Mouse (Mus musculus) kidney, postnatal 0 days (tissue): ENCODE data around the gene Kcna4. TPM values are rescaled to one million over a fixed set of nuclear protein-coding genes. Genes with fewer than 3 reads are reported as not detected.

Experiments
- ATAC-seq: fragments of 200-750 bp; cut with Nextera tagmentation; replicated peaks from 2 replicates; pipeline ENCODE4 v1.8.0; 2017; ENCODE audit warnings: low read depth, moderate number of reproducible peaks, moderate TSS enrichment, moderate library complexity; ENCODE audit not compliant: low FRiP score
- DNase-seq: peaks from one replicate; pipeline ENCODE4 v3.0.0-alpha.2; 2016; ENCODE audit warnings: low spot score
- H3K27ac ChIP-seq: fragments of 300-500 bp; sonication (generic); 2 replicates; pipeline ENCODE4 v1.5.1; 2014; ENCODE audit warnings: mild to moderate bottlenecking
- H3K27me3 ChIP-seq: fragments of 300-500 bp; sonication (generic); 2 replicates; pipeline ENCODE4 v1.6.1; 2014; ENCODE audit warnings: low read length, mixed read lengths; ENCODE audit not compliant: insufficient read depth
- H3K36me3 ChIP-seq: fragments of 300-500 bp; sonication (generic); 2 replicates; pipeline ENCODE4 v1.6.1; 2014; ENCODE audit warnings: low read length, mixed read lengths; ENCODE audit not compliant: insufficient read depth
- H3K4me1 ChIP-seq: fragments of 300-500 bp; sonication (generic); replicated peaks from 2 replicates; pipeline ENCODE4 v1.6.1; 2014; ENCODE audit warnings: antibody characterized with exemption, low read length, mixed read lengths; ENCODE audit not compliant: insufficient read depth
- H3K4me2 ChIP-seq: fragments of 300-500 bp; sonication (generic); 2 replicates; pipeline ENCODE4 v1.6.1; 2014; ENCODE audit warnings: mild to moderate bottlenecking, low read length, moderate library complexity, mixed read lengths
- H3K4me3 ChIP-seq: fragments of 300-500 bp; sonication (generic); replicated peaks from 2 replicates; pipeline ENCODE4 v1.5.1; 2014; ENCODE audit warnings: low read depth, low read length
- H3K9ac ChIP-seq: fragments of 300-500 bp; sonication (generic); 2 replicates; pipeline ENCODE4 v1.6.1; 2014; ENCODE audit warnings: low read depth, low read length
- H3K9me3 ChIP-seq: fragments of 300-500 bp; sonication (generic); replicated peaks from 2 replicates; pipeline ENCODE4 v1.6.1; 2016; ENCODE audit warnings: low read length, inconsistent platforms, mixed read lengths
- CTCF ChIP-seq: IDR thresholded peaks from 2 replicates; pipeline ENCODE4 v1.5.1; 2016; ENCODE audit warnings: antibody characterized with exemption, low read depth, mild to moderate bottlenecking, moderate library complexity
- WGBS: fragments of 180-500 bp; shearing (Covaris S2); extraction: QIAGEN DNeasy Blood & Tissue Kit; methylation state at CpG from one replicate; pipeline ENCODE4 v1.1.7; 2014; 5-methylcytosine and 5-hydroxymethylcytosine counted together
- polyA plus RNA-seq: library from polyadenylated mRNA; unstranded; fragments of >200 nt; fragmentation: Nextera tagmentation; extraction: Ambion mirVana; gene quantifications from 2 replicates; pipeline ENCODE4 v1.2.1, GENCODE M21; 2015

The Kcna4 gene
- 0.04 TPM in 1 of 2 replicates, not detected in the other for polyA plus RNA-seq

- Histone ChIP-seq H3K9ac (no peak within 1 kb of the TSS), H3K27ac (no peak within 1 kb of the TSS), H3K4me2 (peak within 1 kb of the TSS; percentile 54), H3K9me3 (no peaks in the 10 kb centered on the region), H3K4me3 (peak within 1 kb of the TSS; percentile 25), H3K36me3 (no peaks in the 10 kb centered on the region), H3K27me3 (peaks cover 8% of the 10 kb centered on the region; the same call in 1 of the 2 replicates), H3K4me1 (peaks cover 6% of the 10 kb centered on the region; the same call in 1 of the 2 replicates)
- ATAC-seq = peak; percentile 93
- peak; percentile 34 for DNase-seq
- WGBS = 4% methylated on average over 24 of the region's 24 CpGs
- TF ChIP-seq CTCF = no peak
Measured at GRCm38 (mm10) chr2:107289990-107290696, at the start of gene Kcna4. Gene Kcna4, plus strand, starts transcription at chr2:107290639.

DNA sequence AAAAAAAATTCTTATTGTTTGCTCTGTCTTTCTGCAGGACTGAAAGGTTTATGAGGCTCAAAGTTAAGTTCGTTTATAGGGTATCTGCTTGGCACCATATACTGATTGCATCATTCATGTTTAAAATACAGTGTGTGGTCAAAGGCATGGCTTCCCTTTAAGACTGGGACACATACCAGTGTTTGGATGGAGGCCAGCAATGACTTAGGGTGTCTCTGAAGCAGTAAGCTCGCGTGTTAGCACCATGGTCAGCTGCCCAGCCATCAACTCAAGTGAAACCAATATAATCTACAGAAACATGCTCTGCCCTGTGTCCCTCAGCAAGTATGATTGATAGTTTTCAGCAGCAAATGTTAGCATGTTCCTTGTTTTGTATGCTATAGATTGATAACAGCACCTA lies 32.3 kb upstream of the Kcna4 start:
- Histone ChIP-seq H3K27ac (no peak overlapping the region), H3K4me1 (no peaks in the 10 kb centered on the region), H3K9ac (no peak overlapping the region), H3K4me3 (no peak overlapping the region), H3K9me3 (no peaks in the 10 kb centered on the region), H3K36me3 (no peaks in the 10 kb centered on the region), H3K4me2 (no peak overlapping the region), H3K27me3 (no peaks in the 10 kb centered on the region)
- ATAC-seq (no peak), DNase-seq (no peak)
- no peak for TF ChIP-seq CTCF
- 62% methylated on average over 3 of the region's 3 CpGs for WGBS

GRCm38 (mm10) chr2:107266251-107266650 lies 24.2 kb upstream of the Kcna4 start:
- no peaks in the 10 kb centered on the region for H3K9me3 ChIP-seq
- no peaks in the 10 kb centered on the region for H3K4me1 ChIP-seq
- ATAC-seq (no peak), DNase-seq (no peak)
- H3K4me2 ChIP-seq = no peak overlapping the region
- WGBS = 66% methylated on average over 2 of the region's 2 CpGs
- H3K9ac ChIP-seq = no peak overlapping the region
- no peak overlapping the region for H3K4me3 ChIP-seq
- TF ChIP-seq CTCF = no peak
- H3K36me3 ChIP-seq = no peaks in the 10 kb centered on the region
- no peaks in the 10 kb centered on the region for H3K27me3 ChIP-seq
- no peak overlapping the region for H3K27ac ChIP-seq

GRCm38 (mm10) chr2:107270050-107270449 lies 20.4 kb upstream of the Kcna4 start:
- H3K4me1 ChIP-seq = no peaks in the 10 kb centered on the region
- H3K4me2 ChIP-seq = no peak overlapping the region
- H3K9ac ChIP-seq = no peak overlapping the region
- H3K27ac ChIP-seq = no peak overlapping the region
- no peaks in the 10 kb centered on the region for H3K36me3 ChIP-seq
- DNase-seq (no peak), ATAC-seq (no peak)
- no peaks in the 10 kb centered on the region for H3K9me3 ChIP-seq
- H3K27me3 ChIP-seq = no peaks in the 10 kb centered on the region
- TF ChIP-seq CTCF = no peak
- WGBS = 82% methylated on average over 3 of the region's 3 CpGs
- H3K4me3 ChIP-seq = no peak overlapping the region

DNA sequence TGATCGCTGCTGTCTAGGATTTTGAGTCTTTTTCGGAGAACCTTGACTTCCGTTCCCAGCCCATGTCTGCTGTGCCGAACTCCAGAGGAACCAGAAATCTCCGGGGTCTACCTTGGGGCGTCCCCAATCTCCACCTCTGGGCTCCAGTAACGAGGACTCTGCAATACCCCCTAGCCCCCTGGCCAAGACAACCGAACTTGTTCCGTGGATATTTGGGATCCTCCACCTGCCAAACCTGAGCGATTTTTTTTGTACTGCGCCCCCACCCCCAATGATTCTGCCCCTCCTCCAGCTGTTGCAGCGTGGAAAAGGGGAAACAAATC lies 219 bp downstream of the Kcna4 start:
- no peak overlapping the region for H3K27ac ChIP-seq
- peaks cover 6% of the 10 kb centered on the region; the same call in 1 of the 2 replicates for H3K4me1 ChIP-seq
- H3K4me2 ChIP-seq = peak overlapping the region; percentile 54
- no peak for TF ChIP-seq CTCF
- no peaks in the 10 kb centered on the region for H3K36me3 ChIP-seq
- H3K4me3 ChIP-seq = peak overlapping the region; percentile 25
- H3K27me3 ChIP-seq = peaks cover 8% of the 10 kb centered on the region; the same call in 1 of the 2 replicates
- H3K9me3 ChIP-seq = no peaks in the 10 kb centered on the region
- WGBS = under 1% methylated on average over 12 of the region's 12 CpGs
- ATAC-seq (no peak), DNase-seq (no peak)
- no peak overlapping the region for H3K9ac ChIP-seq

- 1% methylated on average over 16 of the region's 16 CpGs for WGBS
- Histone ChIP-seq H3K27me3 (peaks cover 8% of the 10 kb centered on the region; the same call in 1 of the 2 replicates), H3K4me3 (peak overlapping the region; percentile 25; the same call in 1 of the 2 replicates)
Measured at GRCm38 (mm10) chr2:107291142-107291541, 703 bp downstream of the Kcna4 start.

More at GRCm38 (mm10) chr2:107291142-107291541, 703 bp downstream of the Kcna4 start:
- no peak for TF ChIP-seq CTCF
- H3K4me1 ChIP-seq = peaks cover 6% of the 10 kb centered on the region; the same call in 1 of the 2 replicates
- H3K9ac ChIP-seq = no peak overlapping the region
- no peaks in the 10 kb centered on the region for H3K9me3 ChIP-seq
- no peak for DNase-seq
- H3K4me2 ChIP-seq = peak overlapping the region; percentile 54
- no peaks in the 10 kb centered on the region for H3K36me3 ChIP-seq
- ATAC-seq = no peak
- H3K27ac ChIP-seq = no peak overlapping the region
